Mouse (Mus musculus): ENCODE measurements around the gene S100pbp.

The S100pbp gene

DNA sequence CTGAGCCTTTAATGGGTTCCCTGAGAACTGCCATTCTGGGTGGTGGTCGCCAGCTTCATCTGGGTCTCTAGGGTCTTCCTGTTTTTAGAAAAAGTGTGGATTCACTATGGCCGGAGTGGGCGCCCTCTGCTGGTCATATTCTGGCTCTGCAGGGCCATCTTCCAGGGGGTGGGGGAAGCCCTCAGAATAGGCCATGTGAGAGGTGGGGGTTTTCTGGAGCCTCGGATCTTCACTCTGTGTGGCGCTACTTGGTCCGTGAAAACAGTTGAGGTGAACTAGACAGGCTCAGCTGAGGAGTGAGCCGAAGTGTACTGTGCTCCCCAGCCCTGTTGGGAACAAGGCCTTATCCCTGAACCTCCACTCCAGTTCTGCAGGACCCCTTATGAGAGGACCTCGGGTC lies 59.4 kb downstream of the S100pbp start:
- DNase-seq (ENCODE audit: low spot score in 2 of 2), result no peak

GRCm38 (mm10) chr4:129129387-129129786 lies 60.1 kb downstream of the S100pbp start:
- no peak for DNase-seq (ENCODE audit: low spot score in 2 of 2)

GRCm38 (mm10) chr4:129128582-129129338 lies 60.8 kb downstream of the S100pbp start:
- DNase-seq (ENCODE audit: low spot score in 2 of 2), result no peak

DNA sequence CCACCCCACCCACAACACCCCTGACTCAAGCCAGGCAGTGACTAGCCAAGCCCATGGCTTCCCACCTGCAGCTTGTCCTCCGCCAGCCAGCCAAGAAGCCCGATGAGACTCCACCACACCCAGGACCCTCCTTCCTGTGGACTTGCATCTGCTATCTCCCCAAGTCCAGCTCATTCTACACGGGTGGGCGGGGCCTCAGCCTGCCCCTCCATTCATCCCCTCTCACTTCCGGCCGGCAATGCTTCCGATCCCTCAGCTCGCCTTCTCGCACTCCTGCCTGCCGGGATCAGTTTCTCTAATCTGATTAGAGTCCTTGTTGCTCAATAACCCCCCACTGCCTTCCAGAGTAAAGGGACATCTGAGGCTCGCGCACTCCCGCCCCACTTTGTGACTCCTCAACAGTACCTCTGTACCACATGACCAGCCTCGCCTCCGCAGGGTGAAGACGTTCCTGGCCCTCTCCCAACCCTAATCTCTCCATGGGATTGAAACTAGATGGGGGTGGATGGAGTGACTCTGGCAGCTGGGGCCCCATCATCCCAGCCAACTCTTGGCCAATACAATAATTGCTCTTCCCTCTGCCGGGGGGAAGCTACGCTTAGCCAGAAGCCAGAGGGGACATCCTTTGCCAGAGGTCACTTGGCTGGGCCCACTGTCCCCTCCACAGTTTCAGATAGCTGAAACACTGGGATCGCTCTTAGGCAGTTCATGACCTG lies 63.6 kb downstream of the S100pbp start:
- DNase-seq (ENCODE audit: low spot score in 2 of 2), result peak in 1 of 2 experiments; percentile 24

GRCm38 (mm10) chr4:129124652-129125146 lies 64.8 kb downstream of the S100pbp start:
- DNase-seq (ENCODE audit: low spot score in 2 of 2), result no peak

GRCm38 (mm10) chr4:129122719-129123118 lies 66.8 kb downstream of the S100pbp start:
- no peak for DNase-seq (ENCODE audit: low spot score in 2 of 2)

- DNase-seq (ENCODE audit: low spot score in 2 of 2), result no peak
Observed at GRCm38 (mm10) chr4:129122107-129122506, 67.4 kb downstream of the S100pbp start.

DNA sequence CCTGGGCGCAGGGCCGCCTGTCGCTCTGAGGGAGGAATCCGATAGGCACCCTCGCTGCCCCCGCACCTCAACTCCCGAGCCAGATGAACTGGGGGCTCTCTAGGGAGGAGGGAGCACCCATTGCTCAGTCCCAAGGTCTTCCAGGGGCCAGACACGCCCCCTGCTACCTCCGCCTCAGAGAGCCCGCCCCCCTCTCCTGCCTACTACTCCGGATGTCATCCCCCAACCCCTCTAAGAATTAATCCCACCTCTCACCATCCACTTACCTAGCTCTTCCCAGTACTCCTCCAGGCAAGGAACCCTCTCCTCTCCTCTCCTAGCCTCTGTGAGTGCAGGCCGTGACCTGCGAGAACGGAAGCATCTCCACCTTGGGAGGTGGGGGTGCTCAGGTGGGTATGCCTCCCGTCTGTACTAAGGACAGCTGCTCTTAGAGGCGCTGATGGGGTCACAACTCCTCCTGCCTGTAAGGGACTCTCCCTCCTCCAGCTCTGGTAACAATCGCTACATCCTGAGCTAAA lies 67.9 kb downstream of the S100pbp start, which contains the start of gene Hpca:
Gene Hpca, minus strand, starts transcription at position 468 of the 518 bp plus-strand sequence.
- DNase-seq (ENCODE audit: low spot score in 2 of 2), result no peak

- no peak for DNase-seq (ENCODE audit: low spot score in 2 of 2)
Observed at GRCm38 (mm10) chr4:129120520-129121445, 68.7 kb downstream of the S100pbp start.

GRCm38 (mm10) chr4:129119708-129120107 lies 69.8 kb downstream of the S100pbp start:
- no peak for DNase-seq (ENCODE audit: low spot score in 2 of 2)

DNA sequence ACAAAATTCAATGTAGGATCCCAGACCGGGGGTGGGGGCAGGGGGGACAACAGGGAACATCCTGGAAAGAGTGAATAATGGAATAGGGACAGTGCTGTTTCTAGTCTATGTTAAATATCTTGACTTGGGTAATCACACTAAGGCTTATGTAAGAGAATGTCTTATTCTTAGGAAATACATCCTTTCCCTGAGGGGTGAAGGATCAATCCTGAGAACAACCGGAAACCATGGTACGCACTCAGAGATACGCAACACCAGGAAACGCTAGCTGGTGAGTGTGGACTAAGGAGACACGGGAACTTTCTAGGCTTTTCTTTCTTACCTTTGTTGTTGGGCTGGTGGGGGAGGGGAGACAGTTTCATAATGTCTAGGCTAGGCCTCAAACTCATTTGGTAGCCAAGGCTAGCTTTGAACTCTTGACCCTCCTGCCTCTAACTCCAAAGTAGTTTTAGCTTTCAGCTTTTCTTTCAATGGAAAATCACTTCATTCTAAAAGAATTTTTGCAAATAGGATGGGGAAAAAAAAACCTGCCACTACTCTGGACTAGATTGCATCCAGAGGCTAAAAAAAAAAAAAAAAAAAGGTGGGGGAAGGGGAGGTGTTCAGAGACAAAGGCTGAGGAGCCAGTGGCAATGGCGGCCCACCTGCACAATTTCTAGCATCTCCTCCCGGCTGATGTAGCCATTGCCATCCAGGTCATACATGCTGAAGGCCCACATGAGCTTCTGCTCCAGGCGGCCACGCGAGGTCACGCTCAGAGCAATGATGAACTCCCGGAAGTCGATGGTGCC lies 71.6 kb downstream of the S100pbp start:
- no peak for DNase-seq (ENCODE audit: low spot score in 2 of 2)

DNA sequence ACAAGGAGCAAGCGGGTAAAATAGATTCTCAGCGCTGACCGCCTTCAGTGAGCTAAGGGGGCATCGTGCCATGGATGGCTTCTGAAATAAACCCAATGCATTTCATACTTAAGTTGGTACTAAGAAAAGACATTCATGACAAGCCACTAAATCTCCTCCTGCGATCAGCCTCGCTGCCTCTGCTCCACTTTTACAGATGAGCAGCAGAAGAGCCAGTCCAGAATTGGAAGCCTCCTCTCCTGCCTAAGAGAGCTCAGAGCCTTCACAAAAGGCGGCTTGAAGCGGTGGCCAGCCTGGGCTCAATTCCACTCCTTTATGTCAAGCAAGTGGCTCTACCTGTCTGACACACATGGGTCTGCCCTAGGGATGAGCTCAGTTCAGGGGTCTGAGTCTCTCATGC lies 72.8 kb downstream of the S100pbp start:
- DNase-seq (ENCODE audit: low spot score in 2 of 2), result no peak

DNA sequence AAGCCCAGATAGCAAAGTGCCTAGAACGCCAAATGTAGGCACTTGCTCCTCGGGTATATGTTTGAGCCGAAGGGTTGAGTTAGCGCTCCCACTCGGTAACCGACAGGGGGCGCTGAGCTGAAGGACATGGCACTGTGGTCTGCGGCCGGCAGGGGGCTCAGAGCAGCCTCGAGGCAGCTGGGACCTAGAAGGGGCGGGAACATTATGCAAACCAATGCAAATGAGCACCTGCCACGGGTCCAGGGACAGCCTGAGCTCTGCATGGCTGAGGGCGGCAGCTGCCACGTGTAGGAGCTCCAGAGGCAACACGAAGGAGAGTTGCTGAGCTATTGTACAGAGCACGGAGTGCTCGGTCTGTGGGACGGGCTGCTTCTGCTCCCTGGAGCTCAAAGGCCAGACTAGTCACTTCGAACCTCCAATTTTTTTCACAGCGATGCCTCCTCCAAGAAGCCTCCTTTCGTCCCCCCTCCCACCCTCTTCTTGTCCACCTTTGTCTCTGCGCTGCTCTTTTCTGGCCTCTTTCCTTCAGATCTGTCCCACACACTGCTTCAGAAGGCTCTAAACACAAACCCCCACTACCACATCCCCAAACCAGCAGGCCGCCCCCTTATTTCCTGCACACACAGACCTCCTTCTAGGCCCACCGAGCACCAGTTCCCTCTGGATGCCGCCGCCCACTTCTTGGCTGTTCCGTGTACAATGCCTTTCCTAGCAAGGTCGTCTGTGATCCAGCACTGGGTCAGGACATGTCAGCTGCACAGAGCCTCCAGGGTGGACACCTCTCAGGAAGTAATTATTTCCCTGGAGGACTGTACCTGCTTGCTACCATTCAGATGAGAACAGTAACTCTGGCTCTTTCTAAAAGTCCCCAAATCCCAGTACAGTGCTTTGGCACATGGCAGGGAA lies 76.2 kb downstream of the S100pbp start:
- DNase-seq (ENCODE audit: low spot score in 2 of 2), result no peak

DNA sequence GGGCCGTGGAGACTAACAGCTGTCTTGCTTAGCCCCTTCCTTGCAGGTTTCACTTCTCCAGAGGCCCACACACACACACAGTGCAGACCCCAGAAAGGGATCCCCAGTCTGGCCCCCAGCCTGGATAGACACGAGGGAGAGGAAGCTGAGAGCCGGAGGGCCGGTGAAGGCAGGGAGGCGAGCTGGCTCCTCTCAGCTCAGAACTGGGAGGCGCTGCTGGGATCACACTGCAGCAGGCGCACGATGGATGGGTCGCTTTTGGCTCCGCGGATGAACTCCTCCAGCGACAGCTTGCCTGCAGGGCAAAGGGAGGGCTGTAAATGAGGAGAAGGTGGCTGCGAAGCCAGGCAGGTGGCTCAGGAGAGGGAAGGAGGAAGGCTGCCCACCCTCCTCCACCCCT lies 77.3 kb downstream of the S100pbp start:
- no peak for DNase-seq (ENCODE audit: low spot score in 2 of 2)

- DNase-seq (ENCODE audit: low spot score in 2 of 2), result no peak
Observed at GRCm38 (mm10) chr4:129111350-129111749, 78.2 kb downstream of the S100pbp start.

- no peak for DNase-seq (ENCODE audit: low spot score in 2 of 2)
Observed at GRCm38 (mm10) chr4:129110804-129111203, 78.7 kb downstream of the S100pbp start.

DNA sequence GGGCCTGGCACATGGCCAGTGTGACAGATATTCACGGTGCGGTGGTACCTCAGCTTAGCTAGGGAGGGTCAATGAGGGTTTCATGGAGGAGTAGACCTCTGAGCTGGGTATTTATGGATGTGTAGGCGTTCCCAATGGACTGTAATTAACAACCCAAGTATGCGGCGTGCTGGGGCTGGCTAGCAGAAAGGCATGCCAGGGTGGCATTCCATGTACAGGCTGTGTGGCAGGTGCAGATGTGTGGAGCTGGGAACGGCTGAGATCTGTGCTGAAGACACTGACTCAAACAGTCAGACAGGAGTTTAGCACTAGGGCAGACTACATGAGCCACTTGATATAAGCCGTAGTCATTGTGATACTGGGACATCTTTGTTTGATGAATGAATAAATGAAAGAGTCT lies 80.9 kb downstream of the S100pbp start:
- no peak for DNase-seq (ENCODE audit: low spot score in 2 of 2)

- no peak for DNase-seq (ENCODE audit: low spot score in 2 of 2)
Observed at GRCm38 (mm10) chr4:129107348-129107899, 82.1 kb downstream of the S100pbp start.

DNA sequence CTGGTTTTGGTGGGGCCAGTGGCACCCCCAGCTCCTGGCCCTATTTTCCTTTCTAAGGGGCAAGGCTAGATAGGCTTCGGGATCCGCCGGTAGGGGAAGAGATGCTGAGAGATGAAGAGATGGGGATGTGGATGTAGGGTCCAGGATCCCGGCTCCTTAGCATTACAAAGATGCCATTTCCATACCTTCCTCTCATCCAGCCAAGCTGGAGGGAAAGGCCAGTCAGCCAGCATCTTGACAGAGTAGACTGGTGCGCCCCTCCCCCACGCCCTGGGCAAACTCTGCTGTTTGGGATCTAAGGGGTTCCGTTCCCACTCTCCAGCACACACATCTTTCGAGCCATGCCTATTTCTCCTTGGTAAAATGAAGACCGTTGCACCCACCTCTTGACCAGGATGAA lies 83.5 kb downstream of the S100pbp start:
- DNase-seq (ENCODE audit: low spot score in 2 of 2), result no peak

Data from urinary bladder, adult 18-20 months (tissue).